Mouse (Mus musculus) layer of hippocampus, adult 9-10 months (tissue): ENCODE data around the gene Sox6.

ENCODE experiments used
- DNase-seq: peaks from one replicate; pipeline ENCODE4 v3.0.0; 2022; ENCODE audit warnings: low spot score

Gene Sox6

DNA sequence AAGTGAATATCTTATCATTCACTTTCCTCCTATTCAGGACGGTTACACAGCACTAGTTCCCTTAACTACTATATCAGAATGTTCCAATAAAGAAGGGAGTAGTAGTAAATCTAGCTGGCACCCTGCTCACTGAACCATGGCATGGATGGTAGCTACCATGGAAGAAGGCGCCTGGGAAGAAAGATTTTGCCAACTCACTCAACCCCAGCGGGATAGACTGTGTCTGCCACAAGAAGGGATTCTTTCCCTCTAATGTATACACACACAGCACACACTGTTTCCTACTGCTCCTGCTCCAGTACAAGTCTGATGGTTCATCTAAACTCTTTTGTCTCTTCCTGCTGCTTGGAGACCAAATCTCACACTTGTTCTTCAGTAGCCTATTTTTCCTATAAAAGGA lies 147.1 kb downstream of the Sox6 start:
- DNase-seq: no peak

DNA sequence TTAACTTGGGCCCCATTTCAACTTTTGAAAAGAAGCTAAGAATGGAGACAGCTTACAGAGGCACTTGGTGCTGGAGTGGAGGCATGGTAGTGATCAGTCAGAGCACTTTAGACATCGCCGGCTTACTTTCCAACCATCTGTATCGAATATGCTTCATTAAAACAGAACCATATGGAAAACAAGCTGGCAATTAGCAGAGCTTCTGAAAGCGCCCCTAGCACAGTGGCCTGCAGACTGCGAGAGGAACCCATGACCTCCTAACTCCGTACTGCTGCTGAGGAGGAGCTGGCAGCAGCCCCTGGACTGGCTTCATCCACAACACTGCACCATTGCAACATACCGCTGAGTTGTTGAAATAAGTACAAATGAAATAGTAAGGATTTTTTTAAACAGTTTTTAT lies 148.7 kb downstream of the Sox6 start:
- DNase-seq: no peak

DNA sequence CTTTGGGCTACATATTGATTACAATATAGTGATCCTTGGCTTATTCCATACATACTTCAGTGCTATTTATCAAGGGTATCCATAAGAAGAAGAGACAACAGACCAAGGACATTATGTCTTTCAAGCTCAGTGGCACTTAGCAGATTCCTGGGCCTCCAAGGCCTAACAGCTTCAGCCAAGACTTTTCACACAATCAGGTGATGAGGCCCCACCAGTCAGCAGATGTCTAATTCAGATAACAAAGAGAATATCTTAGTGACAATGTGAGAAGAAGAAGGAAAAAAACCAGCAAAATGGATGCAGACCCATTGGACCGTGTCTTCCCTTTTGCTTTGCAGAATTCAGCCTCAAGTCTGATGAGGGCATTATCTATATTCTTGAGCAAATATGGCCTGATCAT lies 150.0 kb downstream of the Sox6 start:
- no peak for DNase-seq

DNA sequence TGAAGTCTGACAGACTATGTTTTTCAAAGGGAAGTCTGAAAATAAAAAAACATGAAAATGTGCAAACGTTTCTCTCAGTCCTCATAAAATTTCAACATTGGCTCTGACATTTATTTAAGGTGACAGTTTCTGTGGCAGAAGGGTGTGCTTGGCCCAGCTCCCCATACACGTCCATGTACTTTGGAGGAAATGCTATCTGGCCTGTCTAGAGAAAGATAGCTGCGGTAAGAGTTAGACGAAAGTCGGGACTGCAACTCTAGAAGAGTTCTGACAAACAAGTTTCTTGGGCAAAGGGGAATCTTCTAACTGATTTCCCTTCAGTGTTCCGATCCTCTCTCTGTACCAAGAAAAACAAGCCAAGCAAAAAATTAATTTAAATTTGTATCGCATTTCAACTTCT lies 150.5 kb downstream of the Sox6 start:
- no peak for DNase-seq

DNA sequence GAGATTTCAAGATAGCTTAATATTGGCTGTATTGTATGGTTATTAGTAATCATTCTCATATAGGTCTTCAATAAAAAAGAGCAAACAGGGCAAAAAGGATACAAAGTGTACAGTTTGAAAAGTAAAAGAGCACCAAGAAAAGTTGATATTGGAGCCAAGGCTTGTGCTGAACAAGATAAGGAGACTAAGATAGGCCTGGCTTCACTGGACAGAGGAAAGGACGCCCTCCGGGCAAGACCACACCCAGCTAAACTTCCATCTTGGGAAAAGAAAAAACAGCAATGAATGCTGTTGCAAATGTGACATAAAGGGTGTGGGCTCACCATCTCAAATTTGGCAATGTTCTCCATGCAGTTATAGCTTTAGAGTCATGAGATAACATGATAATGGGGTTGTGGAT lies 165.7 kb downstream of the Sox6 start:
- no peak for DNase-seq

DNA sequence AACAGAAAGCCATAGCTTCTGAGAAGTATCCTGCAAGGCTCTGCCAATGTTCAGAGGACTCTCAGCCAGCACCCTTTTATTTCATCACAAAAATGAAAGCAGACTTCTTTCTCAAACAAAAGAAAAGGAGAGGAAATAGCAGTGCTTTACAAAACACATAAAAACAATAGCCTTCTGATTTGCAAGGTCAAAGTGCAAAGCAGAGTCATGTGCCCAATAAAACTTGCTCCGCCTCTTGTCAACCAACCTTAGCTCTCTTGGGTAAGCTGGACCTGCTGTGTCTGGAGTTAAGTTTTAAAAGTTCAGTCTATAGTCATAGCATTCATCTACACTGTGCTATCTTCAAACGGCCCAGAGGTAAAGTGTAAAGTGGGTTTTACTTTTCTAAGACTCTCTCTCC lies 170.1 kb downstream of the Sox6 start:
- no peak for DNase-seq

DNA sequence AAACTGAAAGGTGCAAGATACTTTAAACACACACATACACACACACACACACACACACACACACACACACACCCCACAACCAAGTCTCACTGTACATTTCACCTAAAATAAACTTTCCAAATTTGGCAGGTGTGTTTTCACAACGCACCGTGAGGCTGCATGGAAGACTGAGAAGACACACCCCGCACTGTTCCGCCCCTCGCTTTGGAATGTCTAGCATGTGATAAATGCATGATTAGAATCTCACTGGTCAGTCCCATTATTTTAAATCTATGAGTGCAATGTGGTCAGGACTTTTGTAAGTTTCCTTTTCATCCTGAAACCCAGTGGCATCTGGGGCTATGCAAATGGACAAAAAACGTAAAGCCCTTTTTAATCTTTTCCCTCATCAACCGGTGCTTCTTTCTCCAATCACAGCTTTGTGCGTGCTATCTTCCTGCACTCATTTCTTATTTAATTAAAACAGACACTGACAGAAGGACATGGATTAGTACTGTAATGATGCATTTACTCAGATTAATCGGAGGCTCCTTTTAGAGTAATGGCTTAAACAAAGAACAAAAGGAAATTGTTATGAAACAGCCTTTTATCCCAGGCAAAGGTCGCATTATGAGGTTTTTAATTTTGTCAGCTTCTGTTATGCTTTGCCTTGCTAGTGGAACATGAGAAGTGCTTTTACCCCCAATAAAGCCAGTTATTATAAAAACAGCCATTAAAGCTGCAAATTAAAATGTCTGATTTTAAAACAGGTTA lies 170.9 kb downstream of the Sox6 start:
- DNase-seq: no peak

DNA sequence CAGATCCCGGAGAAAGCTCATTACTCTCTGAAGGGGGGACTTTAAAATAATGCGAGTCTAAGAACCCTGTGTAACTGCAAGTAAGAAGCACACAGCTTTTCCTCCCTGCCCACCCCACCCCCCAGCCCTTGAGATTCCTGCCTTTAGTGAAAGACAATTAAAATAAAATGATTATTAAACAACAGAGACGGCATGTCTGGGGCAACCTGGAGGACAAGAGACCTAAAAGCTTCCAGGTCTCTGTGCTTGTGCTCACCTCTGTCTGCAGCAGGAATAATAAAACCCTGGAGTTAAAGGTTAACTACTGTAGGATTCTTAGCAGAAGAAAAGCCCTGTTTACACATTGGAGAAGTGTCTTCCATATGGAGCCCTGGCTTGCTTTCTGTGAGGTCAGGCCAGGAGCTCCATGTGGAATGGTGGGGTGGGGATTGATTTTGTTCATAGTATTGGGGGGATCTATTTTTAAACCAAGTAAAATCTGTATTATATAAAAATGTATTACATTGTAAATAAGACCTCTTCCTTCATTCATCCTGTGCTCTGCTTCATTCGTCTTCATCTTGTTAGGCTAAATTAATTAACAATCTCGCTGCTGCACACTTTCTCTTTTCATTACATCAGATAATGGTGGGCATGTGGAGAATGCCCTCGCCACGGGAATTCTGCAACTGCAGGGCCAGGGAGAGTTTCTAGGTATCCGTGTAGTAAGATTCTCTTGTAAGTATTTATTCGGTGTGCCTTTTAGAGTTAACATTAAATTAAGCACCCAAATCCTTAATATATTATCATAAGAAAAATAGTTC lies 171.7 kb downstream of the Sox6 start:
- no peak for DNase-seq

DNA sequence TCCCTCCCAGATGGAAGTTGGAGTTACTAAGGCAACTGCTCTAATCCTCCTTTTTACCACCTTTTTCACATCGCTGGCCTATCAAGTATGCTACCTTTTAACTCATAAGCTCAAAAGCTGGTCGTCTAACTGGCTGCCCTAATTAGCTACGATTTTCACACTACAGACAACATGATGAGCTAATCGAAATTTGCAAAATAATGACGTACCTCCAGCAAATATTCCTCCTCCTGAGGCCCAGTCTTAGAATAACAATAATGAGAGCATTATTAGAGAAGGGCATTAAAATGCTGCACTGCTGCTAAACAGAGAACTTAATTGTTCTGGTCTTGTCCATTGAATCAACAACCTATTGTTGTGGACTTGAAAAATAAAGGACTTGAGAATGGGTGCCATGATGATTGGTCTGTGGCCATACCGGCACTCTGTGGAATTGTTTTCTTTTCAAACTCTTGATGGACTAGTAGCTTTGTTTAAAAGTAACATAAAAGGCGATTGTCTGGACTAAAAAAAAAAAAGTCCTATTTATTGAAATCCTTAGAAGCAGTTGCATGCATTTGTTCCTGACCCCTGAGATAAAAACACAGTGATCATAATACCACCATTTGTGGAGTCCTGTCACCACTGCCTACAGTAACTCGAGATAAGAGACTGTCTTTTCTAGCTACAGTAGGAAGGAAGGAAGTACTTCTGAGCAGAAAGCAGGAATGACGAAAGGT lies 172.5 kb downstream of the Sox6 start:
- peak; percentile 3 for DNase-seq

DNA sequence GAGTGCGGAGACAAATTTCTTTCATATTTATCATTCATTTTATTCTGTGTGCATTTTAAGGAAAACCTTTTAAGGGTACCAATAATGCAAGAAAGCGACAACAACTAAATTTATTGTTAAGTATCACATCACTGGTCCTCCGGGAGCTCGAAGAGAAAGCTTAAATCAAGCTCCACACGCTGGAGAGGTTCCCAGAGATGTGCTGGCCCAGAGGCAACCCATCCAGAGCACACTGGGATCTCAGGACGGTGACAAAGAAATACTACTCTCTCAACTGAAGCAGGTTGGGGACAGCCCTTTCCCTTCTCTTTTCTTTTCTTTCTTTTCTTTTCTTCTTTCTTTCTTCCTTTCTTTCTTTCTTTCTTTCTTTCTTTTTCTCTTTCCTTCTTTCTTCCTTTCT lies 173.4 kb downstream of the Sox6 start:
- DNase-seq: no peak

DNA sequence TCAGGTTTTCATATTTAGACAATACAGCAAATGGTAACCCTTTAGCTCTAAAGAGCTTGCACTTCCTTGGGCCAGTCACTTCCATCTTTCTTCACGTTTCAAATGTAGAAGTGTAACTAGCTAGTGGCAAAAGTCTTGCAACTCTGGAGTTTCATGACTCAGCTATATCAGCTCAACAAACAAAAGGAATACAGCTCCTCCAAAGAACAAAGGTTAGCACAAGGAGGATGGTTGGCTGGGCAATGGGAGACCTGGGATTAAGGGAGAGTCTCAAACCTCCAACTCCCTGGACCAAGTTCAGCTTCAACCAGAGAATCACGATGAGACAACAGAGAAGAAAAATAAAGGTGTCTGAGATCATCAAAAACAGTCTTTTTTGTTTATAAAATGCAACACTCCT lies 174.2 kb downstream of the Sox6 start:
- DNase-seq: no peak

DNA sequence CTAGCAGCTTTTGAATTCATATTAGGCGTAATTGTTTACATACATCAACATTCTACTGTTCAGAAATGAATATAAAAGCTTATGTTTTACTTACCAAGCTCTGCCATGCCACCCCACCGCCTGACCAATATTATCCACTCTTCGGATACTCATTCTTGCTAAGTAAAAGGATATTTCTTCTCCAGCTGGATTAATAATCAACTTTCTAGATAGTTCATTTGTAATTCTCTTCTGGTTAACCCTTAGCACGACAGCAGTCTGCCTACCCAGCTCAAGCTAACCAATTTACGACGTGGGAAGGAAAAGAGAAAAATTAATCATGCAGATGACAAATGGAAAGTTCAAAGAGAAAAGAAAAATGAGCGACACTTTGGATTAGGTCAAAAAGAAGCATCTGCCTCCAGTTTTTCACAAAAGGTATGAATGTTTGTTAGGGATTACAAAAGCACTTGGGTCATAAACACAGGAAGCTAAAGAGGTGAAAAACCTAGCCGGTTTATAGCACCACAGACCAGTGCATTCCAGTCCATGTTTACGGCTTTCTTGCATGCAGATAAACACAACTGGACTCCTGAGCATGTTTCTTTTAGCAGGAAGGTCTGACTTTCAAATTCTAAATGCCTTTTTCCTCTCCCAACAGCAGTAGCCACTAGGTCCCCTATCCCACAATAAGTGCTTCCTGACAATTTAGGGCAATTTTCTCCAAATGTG lies 178.8 kb downstream of the Sox6 start:
- no peak for DNase-seq

DNA sequence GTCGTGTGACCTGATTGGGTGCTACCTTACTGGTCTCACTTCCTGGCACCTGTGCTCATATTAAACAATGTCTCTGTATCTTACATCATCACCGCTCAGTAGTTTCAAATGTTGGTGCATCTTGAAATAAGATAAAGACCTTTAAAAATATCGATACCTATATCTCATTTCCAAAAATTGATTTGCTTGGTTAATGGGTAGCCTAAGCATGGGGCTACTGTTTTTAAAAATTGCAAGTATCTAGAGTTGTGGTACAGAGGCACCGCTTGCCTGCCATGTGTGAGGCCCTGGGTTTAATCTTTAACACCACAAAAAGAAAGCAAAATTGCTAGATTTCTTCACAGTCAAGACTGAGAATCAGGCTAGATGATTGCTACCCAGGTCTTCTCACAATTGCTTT lies 187.5 kb downstream of the Sox6 start:
- DNase-seq: no peak

DNA sequence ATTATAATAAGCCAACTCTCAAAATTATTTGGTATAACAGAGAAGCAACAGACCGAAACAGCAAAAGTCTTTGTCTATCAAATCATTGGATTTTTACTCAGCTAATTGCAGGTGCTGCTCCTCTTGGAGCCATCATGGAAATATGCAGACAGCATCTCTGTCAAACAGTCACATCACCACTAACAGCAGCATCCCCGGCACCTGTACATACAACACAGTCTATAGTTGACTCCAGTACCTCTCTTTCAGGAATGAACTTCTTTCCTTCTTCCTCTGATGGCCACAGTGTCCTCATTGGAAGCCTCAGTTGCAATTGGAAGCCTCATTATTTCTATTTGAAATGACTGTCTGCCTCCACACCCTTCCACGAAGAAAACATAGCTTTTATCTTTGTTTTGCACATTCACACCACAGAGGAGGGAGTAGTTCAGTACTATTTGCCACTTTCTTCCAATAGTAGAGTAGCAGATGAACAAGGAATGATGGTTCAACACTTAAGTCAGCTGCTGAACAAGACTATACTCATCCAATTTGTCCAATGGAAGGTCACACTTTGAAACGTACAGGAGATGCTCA lies 192.7 kb downstream of the Sox6 start:
- DNase-seq: no peak

DNA sequence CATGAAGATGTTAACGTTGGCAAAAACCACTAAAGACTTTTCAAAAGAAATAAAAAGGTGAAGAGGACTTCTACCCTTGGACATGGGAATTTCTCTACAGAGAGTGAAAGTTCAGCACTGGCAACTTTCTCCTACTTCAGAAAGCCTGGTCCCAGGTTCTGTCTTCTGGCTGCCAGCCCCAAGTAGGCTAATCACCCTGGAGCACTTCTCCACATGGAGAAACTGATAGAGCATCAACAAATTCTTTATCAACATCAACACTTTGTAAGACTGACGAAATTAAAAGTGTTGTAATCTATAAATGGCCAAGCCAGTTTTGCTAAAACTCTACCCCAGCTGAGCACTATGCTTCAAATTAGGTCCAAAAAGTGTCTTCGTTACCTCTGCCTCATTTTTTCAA lies 193.7 kb downstream of the Sox6 start:
- no peak for DNase-seq

DNA sequence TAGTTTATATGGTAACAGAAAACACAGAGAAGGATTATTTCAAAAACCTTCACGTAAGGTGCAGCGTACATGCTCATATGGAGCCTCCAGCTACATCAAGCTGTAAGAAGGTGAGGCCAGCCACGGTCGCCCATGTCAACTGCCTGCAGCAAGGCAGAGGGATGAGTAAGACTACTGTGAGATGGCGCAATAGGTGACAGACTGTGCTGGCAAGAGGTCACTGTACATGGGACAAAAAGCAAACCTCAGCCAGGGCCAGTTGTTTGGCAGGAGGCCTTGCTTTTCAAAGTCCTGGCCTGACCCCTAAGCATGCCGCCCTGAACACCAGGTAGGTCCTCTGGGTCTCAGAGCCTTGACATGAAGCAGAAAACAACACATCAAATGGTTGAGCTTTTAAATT lies 194.2 kb downstream of the Sox6 start:
- no peak for DNase-seq

DNA sequence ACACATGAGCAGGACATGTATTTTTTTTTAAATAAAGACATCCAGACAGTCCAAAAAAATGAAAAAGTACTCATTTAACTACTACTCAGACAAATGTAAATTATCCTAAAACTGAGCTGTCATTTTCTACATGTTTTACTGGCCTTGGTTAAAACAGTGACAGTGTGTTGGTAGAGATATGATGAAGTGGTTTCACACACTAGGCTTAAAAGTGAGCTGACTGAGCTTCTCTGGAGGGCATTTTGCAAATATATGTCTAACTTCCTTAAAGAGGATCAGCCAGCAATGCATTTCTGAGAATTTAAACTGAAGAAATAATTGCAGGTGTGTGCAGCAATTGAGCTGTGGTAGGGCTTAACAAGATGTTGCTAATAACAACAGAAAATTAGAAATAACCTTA lies 196.3 kb downstream of the Sox6 start:
- no peak for DNase-seq

DNA sequence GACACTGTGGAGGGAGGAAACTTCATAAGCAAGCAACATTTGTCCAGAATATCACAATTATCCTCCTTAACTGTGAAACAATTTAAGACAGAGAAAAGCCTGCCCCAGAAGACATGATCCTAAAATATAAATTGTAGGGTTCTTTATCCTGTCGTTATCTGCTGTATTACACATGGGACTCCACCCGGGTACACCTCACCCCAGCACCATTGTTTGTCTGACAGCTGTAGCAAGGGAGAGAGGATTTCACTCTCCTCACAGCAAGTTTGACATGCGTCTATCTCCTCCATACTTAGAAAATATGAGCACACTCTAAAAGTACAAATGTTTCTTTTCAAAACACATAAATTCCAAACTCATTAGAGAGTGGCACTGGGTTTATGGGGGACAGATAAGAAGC lies 198.0 kb downstream of the Sox6 start:
- DNase-seq: no peak

DNA sequence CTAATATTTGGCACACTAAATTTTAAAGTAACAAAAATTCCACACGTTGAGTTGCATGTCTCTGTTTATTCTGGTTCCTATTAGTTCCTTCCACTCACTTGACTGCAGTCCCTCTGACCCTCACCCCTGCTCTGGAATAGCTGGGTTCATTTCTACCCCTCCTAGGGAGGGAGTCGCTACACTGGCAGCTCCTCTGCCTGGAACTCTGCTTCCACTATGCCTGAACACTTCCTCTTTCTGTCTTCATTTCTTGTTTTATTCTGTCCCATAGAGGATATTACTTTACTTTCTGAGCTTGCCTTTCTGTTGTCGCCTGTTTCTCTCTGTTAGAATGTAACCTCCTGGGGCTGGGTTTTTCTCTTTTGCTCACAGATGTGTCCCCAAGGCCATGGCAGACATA lies 203.6 kb downstream of the Sox6 start:
- no peak for DNase-seq

DNA sequence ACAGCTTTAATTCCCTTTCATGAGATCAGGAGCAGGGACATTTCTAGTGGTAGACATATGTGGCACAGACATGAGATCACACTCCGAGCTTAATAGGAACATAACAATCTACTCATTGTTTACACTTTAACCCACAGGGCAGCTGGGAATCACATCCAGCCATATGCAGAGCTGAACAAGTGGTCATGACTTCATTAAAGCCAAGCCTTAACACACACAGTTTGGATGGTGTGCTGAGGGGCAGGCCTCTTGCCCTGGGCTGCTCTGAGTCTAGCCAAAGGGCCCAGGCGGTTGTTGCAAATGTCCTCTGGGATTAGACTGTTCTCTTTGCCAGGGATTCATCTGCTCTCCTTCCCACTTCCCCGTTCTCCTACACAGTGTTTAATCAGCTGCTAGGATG lies 204.9 kb downstream of the Sox6 start:
- no peak for DNase-seq

DNA sequence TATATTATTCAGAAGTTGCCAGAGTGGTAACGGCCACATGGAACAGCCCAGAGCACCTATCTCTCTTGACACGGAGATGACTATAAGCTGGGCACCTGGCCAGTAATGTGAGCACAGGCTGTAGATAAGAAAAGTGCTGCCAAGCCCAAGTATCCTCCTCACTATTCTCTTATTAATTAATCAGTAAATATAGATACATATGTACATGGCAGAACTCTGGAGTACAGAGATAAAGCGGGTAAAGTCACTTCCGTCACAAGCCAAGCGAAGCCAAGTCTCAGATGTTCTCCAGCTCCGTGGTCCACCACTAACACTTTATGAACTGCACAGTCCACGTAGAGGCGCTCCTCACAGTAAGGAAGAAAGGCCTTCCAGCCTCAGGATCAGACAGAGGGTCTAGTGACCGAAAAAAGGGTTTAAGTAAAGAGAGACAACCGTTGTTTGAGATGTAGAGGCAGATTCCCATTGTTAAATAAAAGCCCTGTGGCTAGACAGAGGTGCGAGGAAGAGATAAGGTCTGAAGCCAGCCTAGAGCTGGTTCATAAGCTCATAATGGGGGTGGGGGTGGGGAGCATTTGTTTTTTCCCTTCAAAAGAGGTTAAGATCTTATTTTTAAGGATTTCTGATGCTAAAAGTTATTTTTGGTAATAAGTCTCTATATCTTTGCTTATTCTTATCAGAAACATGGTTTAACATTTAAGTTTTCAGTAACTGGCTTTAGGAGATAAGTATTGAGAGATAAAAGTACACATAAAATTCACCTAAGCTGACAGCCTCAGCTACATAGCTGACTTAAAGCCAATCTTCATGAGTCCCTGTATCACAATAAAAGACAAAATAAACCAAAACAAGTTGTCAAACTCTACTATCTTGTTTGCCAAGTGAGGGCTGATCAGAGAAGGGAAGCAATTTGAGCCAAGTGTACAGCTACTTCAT lies 207.4 kb downstream of the Sox6 start:
- no peak for DNase-seq
